25 mouse cellular contexts compared by ENCODE assay signal in the genomic region with DNA sequence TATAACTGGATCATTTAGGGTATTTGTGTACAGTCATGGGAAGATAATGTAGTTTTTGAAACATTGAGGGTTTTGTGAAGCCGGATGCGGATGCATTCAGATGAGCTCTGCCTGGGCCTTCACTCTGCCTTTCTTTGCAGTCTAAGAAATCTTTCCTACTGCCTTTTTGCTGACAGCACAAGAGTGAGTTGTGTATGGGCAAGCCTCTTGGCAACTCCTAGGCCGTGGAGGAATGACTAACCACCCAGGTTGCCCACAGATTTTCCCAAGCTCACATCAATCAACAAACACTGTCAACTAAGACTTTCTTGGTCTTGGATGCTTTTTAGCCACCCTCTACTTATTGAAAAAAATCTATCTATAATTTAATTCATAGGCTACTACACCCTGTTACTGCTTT. TPM values are rescaled to one million over a fixed set of nuclear protein-coding genes. Genes with fewer than 3 reads are reported as not detected.
DNase-seq lines count a peak whose midpoint lies in the region; ATAC-seq lines count a peak whose summit lies in the region.
"Had no signal": no experiment of that assay in that cellular context is flagged by ENCODE, and none has a peak within 500 bp of the region (broad histone marks: within the 10 kb centered on the region; RNA-seq: fewer than 3 reads in every experiment).

No protein-coding gene starts in this region.

- no peaks in the 10 kb centered on the region for H3K27me3 ChIP-seq in limb, embryonic 11.5 days (ENCODE audit: control insufficient read depth, insufficient read depth, low read length)
- H3K27me3 ChIP-seq in limb, embryonic 10.5 days (ENCODE audit: low read depth, poor library complexity, severe bottlenecking), result no peaks in the 10 kb centered on the region
- H3K27me3 ChIP-seq: forebrain, embryonic 12.5 days; forebrain, embryonic 15.5 days; hindbrain, embryonic 13.5 days had no signal

- H3K4me2 ChIP-seq in limb, embryonic 11.5 days (ENCODE audit: low read depth, severe bottlenecking), result no peak overlapping the region
- H3K4me2 ChIP-seq: forebrain, embryonic 12.5 days; forebrain, embryonic 15.5 days; hindbrain, embryonic 13.5 days had no signal

- no peak for ATAC-seq in limb, embryonic 11.5 days (ENCODE audit: insufficient number of reproducible peaks, low FRiP score, low TSS enrichment, low read depth)
- ATAC-seq: CD4-positive, CD25-positive, alpha-beta regulatory T cell, adult 4 months; forebrain, embryonic 15.5 days; hindbrain, embryonic 16.5 days; intestine, postnatal 0 days had no signal

- no peaks in the 10 kb centered on the region for H3K9me3 ChIP-seq in limb, embryonic 11.5 days (ENCODE audit: control insufficient read depth, low read length)
- H3K9me3 ChIP-seq in limb, embryonic 10.5 days (replicated peaks), result no peaks in the 10 kb centered on the region
- H3K9me3 ChIP-seq: forebrain, embryonic 12.5 days; forebrain, embryonic 15.5 days; heart, embryonic 10.5 days; hindbrain, embryonic 10.5 days; hindbrain, embryonic 13.5 days had no signal

- WGBS in limb, embryonic 11.5 days, result 83% methylated on average over 3 of the region's 3 CpGs
- 86% methylated on average over 3 of the region's 3 CpGs for whole genome bisulfite sequencing in limb, embryonic 10.5 days

- no peaks in the 10 kb centered on the region for H3K4me1 ChIP-seq in limb, embryonic 11.5 days (ENCODE audit: control insufficient read depth, insufficient read depth, low read length)
- peaks cover 6% of the 10 kb centered on the region; the same call in 1 of the 2 replicates for H3K4me1 ChIP-seq in limb, embryonic 10.5 days
- H3K4me1 ChIP-seq: forebrain, embryonic 12.5 days; forebrain, embryonic 15.5 days; hindbrain, embryonic 13.5 days had no signal

- H3K9ac ChIP-seq in limb, embryonic 11.5 days (ENCODE audit: low read length), result no peak overlapping the region
- H3K9ac ChIP-seq: forebrain, embryonic 12.5 days; forebrain, embryonic 15.5 days; hindbrain, embryonic 13.5 days had no signal

- no peaks in the 10 kb centered on the region for H3K36me3 ChIP-seq in limb, embryonic 11.5 days (ENCODE audit: control insufficient read depth, insufficient read depth, low read length)
- H3K36me3 ChIP-seq in limb, embryonic 10.5 days, result no peaks in the 10 kb centered on the region
- H3K36me3 ChIP-seq: forebrain, embryonic 12.5 days; forebrain, embryonic 15.5 days; heart, embryonic 10.5 days; hindbrain, embryonic 10.5 days; hindbrain, embryonic 13.5 days had no signal

- DNase-seq in heart, adult 11 months, result peak; percentile 66
- DNase-seq in heart, adult 9 months (ENCODE audit: low spot score in 2 of 2), result no peak
- DNase-seq in limb, embryonic 11.5 days (ENCODE audit: low spot score), result peak; percentile 10
- no peak for DNase-seq in limb, embryonic 10.5 days (ENCODE audit: low spot score)
- DNase-seq in NIH3T3 (ENCODE audit: low read depth), result peak; percentile 85
- DNase-seq in fibroblast of lung, adult 2 months (ENCODE audit: low read depth), result peak; percentile 73
- no peak for DNase-seq in thymus, postnatal 10 days (ENCODE audit: low spot score in 2 of 2)
- DNase-seq in right cerebral cortex, postnatal 4 days, result no peak
- DNase-seq: adrenal gland, postnatal 10 days; adrenal gland, postnatal 36 days; cerebellum, adult 18-20 months; cerebellum, adult 9-10 months; cerebellum, postnatal 14 days; gastrocnemius, adult 2 months; gastrocnemius, postnatal 14 days; heart, adult 18-20 months; heart, postnatal 36 days had no signal

- no peak overlapping the region for H3K4me3 ChIP-seq in limb, embryonic 11.5 days (ENCODE audit: low read depth, low read length)
- no peak overlapping the region for H3K4me3 ChIP-seq in limb, embryonic 10.5 days
- H3K4me3 ChIP-seq: forebrain, embryonic 12.5 days; forebrain, embryonic 15.5 days; gastrocnemius, adult 2 months; heart, embryonic 10.5 days; hindbrain, embryonic 10.5 days; hindbrain, embryonic 13.5 days had no signal

- H3K27ac ChIP-seq in limb, embryonic 11.5 days (replicated peaks; ENCODE audit: low read depth, low read length), result no peak overlapping the region
- no peak overlapping the region for H3K27ac ChIP-seq in limb, embryonic 10.5 days
- H3K27ac ChIP-seq: forebrain, embryonic 12.5 days; forebrain, embryonic 15.5 days; heart, embryonic 10.5 days; hindbrain, embryonic 10.5 days; hindbrain, embryonic 13.5 days had no signal

RNA-seq across cellular contexts. Expression of a gene that starts 26.2 kb away (rescaled TPM):
- polyA plus RNA-seq in limb, embryonic 11.5 days (2014; fragmentation: Nextera tagmentation; extraction: Ambion mirVana), result 155 and 167 TPM in 2 replicates
- 89.4 and 131 TPM in 2 replicates for polyA plus RNA-seq in limb, embryonic 10.5 days (2016; fragmentation: Nextera tagmentation; extraction: Ambion mirVana)

Comparison
In these comparisons a context has a peak if more than half of its experiments do, and no peak if none do; other contexts are left out.
1. DNase-seq: peak in heart, adult 11 months (single experiment), limb, embryonic 11.5 days (single experiment), NIH3T3 (single experiment) and fibroblast of lung, adult 2 months (single experiment); none in heart, adult 9 months (0 of 2), limb, embryonic 10.5 days (single experiment), thymus, postnatal 10 days (0 of 2) and right cerebral cortex, postnatal 4 days (single experiment).